Comparison of ENCODE assay signal across 9 mouse cellular contexts in the genomic region with DNA sequence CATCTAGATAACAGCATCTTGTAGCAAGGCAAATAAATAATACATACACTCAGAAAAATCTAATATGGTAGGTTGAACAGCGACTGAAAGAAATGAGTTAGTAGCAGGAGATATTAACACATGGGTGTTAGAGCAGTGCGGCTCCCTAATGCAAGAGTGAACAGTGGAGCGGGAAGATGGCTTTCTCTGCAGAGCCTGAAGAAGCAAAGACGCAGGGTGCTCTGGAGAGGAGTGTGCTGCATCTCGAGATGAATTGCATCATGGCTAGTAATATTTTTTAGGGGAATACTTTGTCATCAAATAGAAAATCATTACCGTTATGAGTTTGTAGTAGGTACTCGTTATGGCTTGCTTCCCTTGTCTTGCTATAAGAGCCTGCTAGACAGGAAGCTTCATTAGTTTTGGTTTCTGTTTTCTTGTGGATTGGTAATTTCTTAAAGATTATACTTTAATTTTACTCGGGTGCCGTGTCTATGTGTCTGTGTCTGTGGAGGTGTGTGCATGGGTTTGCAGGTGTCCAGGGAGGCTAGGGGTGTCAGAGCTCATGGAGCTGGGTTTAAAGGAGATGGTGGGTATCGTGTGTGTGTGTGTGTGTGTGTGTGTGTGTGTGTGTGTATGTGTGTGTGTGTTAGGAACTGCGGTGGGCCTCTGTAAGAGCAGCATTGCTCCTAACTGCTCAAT. TPM values are rescaled to one million over a fixed set of nuclear protein-coding genes. Genes with fewer than 3 reads are reported as not detected.
A peak's percentile ranks its signal among the peaks of the same experiment; 100 is the strongest.
DNase-seq lines count a peak whose midpoint lies in the region; ATAC-seq and TF ChIP-seq lines count a peak whose summit lies in the region.
"Had no signal": no experiment of that assay in that cellular context is flagged by ENCODE, and none has a peak within 500 bp of the region (broad histone marks: within the 10 kb centered on the region; RNA-seq: fewer than 3 reads in every experiment).

No protein-coding gene starts in this region.

- no peak for TF ChIP-seq POLR2A in small intestine, adult 2 months (IDR thresholded peaks at IDR 0.05; ENCODE audit: low read depth, low read length)

- no peak overlapping the region for H3K9ac ChIP-seq in liver, embryonic 11.5 days (ENCODE audit: low read depth, low read length)
- H3K9ac ChIP-seq in heart, embryonic 12.5 days: no peak overlapping the region
- H3K9ac ChIP-seq: heart, embryonic 15.5 days had no signal

- peak overlapping the region; percentile 28; the same call in 1 of the 2 replicates for H3K4me2 ChIP-seq in liver, embryonic 11.5 days
- no peak overlapping the region for H3K4me2 ChIP-seq in heart, embryonic 12.5 days

- H3K4me1 ChIP-seq in liver, embryonic 11.5 days (replicated peaks; ENCODE audit: control insufficient read depth, insufficient read depth, low read length): peaks cover 37% of the 10 kb centered on the region
- H3K4me1 ChIP-seq in small intestine, adult 2 months (ENCODE audit: control insufficient read depth, insufficient read depth, insufficient read length, low read length): peaks cover 10% of the 10 kb centered on the region
- peaks cover 42% of the 10 kb centered on the region for H3K4me1 ChIP-seq in heart, embryonic 12.5 days (replicated peaks)

- no peaks in the 10 kb centered on the region for H3K27me3 ChIP-seq in liver, embryonic 11.5 days (replicated peaks; ENCODE audit: control insufficient read depth, insufficient read depth, low read length)
- no peaks in the 10 kb centered on the region for H3K27me3 ChIP-seq in small intestine, adult 2 months (ENCODE audit: control insufficient read depth, insufficient read depth, low read length)
- H3K27me3 ChIP-seq in heart, embryonic 12.5 days (replicated peaks): no peaks in the 10 kb centered on the region
- H3K27me3 ChIP-seq: heart, embryonic 15.5 days had no signal

- H3K36me3 ChIP-seq in liver, embryonic 11.5 days (ENCODE audit: control insufficient read depth, insufficient read depth, low read length): no peaks in the 10 kb centered on the region
- no peaks in the 10 kb centered on the region for H3K36me3 ChIP-seq in small intestine, adult 2 months (ENCODE audit: control insufficient read depth, insufficient read depth, low read length)
- no peaks in the 10 kb centered on the region for H3K36me3 ChIP-seq in heart, embryonic 12.5 days
- H3K36me3 ChIP-seq: heart, embryonic 15.5 days had no signal

- peak overlapping the region; percentile 46 for H3K4me3 ChIP-seq in layer of hippocampus, adult 2 months
- H3K4me3 ChIP-seq in liver, embryonic 11.5 days (ENCODE audit: low read depth, low read length): no peak overlapping the region
- H3K4me3 ChIP-seq in small intestine, adult 2 months (ENCODE audit: low read depth, low read length): peak overlapping the region; percentile 56
- no peak overlapping the region for H3K4me3 ChIP-seq in heart, embryonic 12.5 days
- H3K4me3 ChIP-seq: heart, embryonic 15.5 days had no signal

- 76% methylated on average over 11 of the region's 11 CpGs for WGBS in liver, embryonic 11.5 days
- 57% methylated on average over 11 of the region's 11 CpGs for WGBS in small intestine, adult 2 months
- WGBS in heart, embryonic 12.5 days: 85% methylated on average over 11 of the region's 11 CpGs

- H3K9me3 ChIP-seq in liver, embryonic 11.5 days (ENCODE audit: control insufficient read depth, low read length): no peaks in the 10 kb centered on the region
- no peaks in the 10 kb centered on the region for H3K9me3 ChIP-seq in heart, embryonic 12.5 days (replicated peaks)
- H3K9me3 ChIP-seq: heart, embryonic 15.5 days had no signal

- no peak for ATAC-seq in liver, embryonic 11.5 days (replicated peaks; ENCODE audit: low FRiP score)
- ATAC-seq in heart, embryonic 12.5 days (ENCODE audit: insufficient number of reproducible peaks, low FRiP score): no peak

- peak overlapping the region; percentile 79 for H3K27ac ChIP-seq in layer of hippocampus, adult 2 months
- H3K27ac ChIP-seq in liver, embryonic 11.5 days (ENCODE audit: low read depth, low read length): no peak overlapping the region
- peak overlapping the region; percentile 37 for H3K27ac ChIP-seq in small intestine, adult 2 months (ENCODE audit: insufficient read depth, low read depth, low read length)
- H3K27ac ChIP-seq in heart, embryonic 12.5 days (ENCODE audit: poor library complexity, severe bottlenecking): no peak overlapping the region
- H3K27ac ChIP-seq: heart, embryonic 15.5 days had no signal

- DNase-seq in layer of hippocampus, adult 2 months (ENCODE audit: low spot score in 2 of 2): no peak
- DNase-seq in layer of hippocampus, adult 8-10 months (ENCODE audit: low spot score in 2 of 2): no peak
- peak; percentile 48 for DNase-seq in cerebellum, adult 9-10 months
- DNase-seq in liver, embryonic 11.5 days (ENCODE audit: low spot score): no peak
- DNase-seq in embryo, embryonic 9.5 days (ENCODE audit: extremely low spot score): no peak
- DNase-seq in frontal cortex, adult 2 months (ENCODE audit: extremely low spot score in 1 of 2, low spot score in 1 of 2): no peak

- no peak for TF ChIP-seq CTCF in layer of hippocampus, adult 2 months (conservative IDR thresholded peaks at IDR 0.05)
- TF ChIP-seq CTCF in small intestine, adult 2 months (IDR thresholded peaks at IDR 0.05; ENCODE audit: extremely low read depth, insufficient read length, insufficient replicate concordance, low read depth, low read length): no peak

RNA-seq across cellular contexts. Expression of a gene that starts 51.8 kb away (rescaled TPM):
- 10 to 100 TPM; 20.9 to 24.1 TPM for total RNA-seq in layer of hippocampus, adult 2 months (2021)
- total RNA-seq in layer of hippocampus, adult 8-10 months (2022): 10 to 100 TPM; 25.8 to 32.3 (median 31.3) TPM
- polyA plus RNA-seq in liver, embryonic 11.5 days (2014; fragmentation: Nextera tagmentation; extraction: Ambion mirVana): 4.7 and 6.7 TPM in 2 replicates
- polyA plus RNA-seq in small intestine, adult 2 months (2012; rRNA removed): 14.5 and 27.9 TPM in 2 replicates
- polyA plus RNA-seq in heart, embryonic 12.5 days (2016; fragmentation: Nextera tagmentation; extraction: Ambion mirVana): 10.2 and 10.8 TPM in 2 replicates
- 27.7 and 28.2 TPM in 2 replicates for polyA plus RNA-seq in frontal cortex, adult 2 months (2012; rRNA removed)

Comparison
In these comparisons a context has a peak if more than half of its experiments do, and no peak if none do; other contexts are left out.
1. H3K27ac ChIP-seq: peak in layer of hippocampus, adult 2 months (single experiment) and small intestine, adult 2 months (single experiment); none in liver, embryonic 11.5 days (single experiment) and heart, embryonic 12.5 days (single experiment).
2. H3K4me3 ChIP-seq: peak in layer of hippocampus, adult 2 months (single experiment) and small intestine, adult 2 months (single experiment); none in liver, embryonic 11.5 days (single experiment) and heart, embryonic 12.5 days (single experiment).